In genomic region chr3:96788506-96788905, GRCm38 (mm10) we compare ENCODE assay signal across 22 mouse cellular contexts. TPM values are rescaled to one million over a fixed set of nuclear protein-coding genes. Genes with fewer than 3 reads are reported as not detected.
DNase-seq lines count a peak whose midpoint lies in the region; ATAC-seq and TF ChIP-seq lines count a peak whose summit lies in the region.
"Had no signal": no experiment of that assay in that cellular context is flagged by ENCODE, and none has a peak within 500 bp of the region (broad histone marks: within the 10 kb centered on the region; RNA-seq: fewer than 3 reads in every experiment).

No protein-coding gene starts in this region.

- TF ChIP-seq CTCF in gastrocnemius, adult 2 months (IDR thresholded peaks at IDR 0.05), result no peak
- no peak for TF ChIP-seq CTCF in kidney, adult 2 months (conservative IDR thresholded peaks at IDR 0.05; ENCODE audit: insufficient read depth, insufficient read length, low read depth, low read length)

- peaks cover 4% of the 10 kb centered on the region for H3K36me3 ChIP-seq in kidney, adult 2 months (ENCODE audit: control insufficient read depth, insufficient read depth, low read length)
- peaks cover 71% of the 10 kb centered on the region for H3K36me3 ChIP-seq in kidney, embryonic 15.5 days
- H3K36me3 ChIP-seq in myocyte (ENCODE audit: control insufficient read depth, insufficient read depth), result peaks cover 28% of the 10 kb centered on the region
- peaks cover 68% of the 10 kb centered on the region for H3K36me3 ChIP-seq in hindbrain, embryonic 13.5 days
- H3K36me3 ChIP-seq: stomach, embryonic 15.5 days had no signal

- ATAC-seq in kidney, embryonic 15.5 days (replicated peaks; ENCODE audit: low FRiP score), result no peak
- no peak for ATAC-seq in hindbrain, embryonic 13.5 days (ENCODE audit: low FRiP score)
- ATAC-seq: liver, postnatal 0 days; midbrain, embryonic 15.5 days had no signal

- WGBS in kidney, adult 2 months, result 45% methylated on average over 8 of the region's 8 CpGs
- WGBS in kidney, embryonic 15.5 days, result 89% methylated on average over 8 of the region's 8 CpGs
- 88% methylated on average over 8 of the region's 8 CpGs for WGBS in hindbrain, embryonic 13.5 days

- DNase-seq in gastrocnemius, adult 2 months, result peak; percentile 73
- DNase-seq in gastrocnemius, postnatal 36 days, result no peak
- DNase-seq in kidney, adult 2 months, result peak; percentile 77
- peak; percentile 58 for DNase-seq in kidney, adult 9 months
- no peak for DNase-seq in adrenal gland, postnatal 25 days
- DNase-seq: cerebellum, adult 8-10 months; liver, postnatal 0 days; lung, postnatal 14 days; thymus, adult 18-20 months had no signal

- no peak for TF ChIP-seq POLR2A in kidney, adult 2 months (IDR thresholded peaks at IDR 0.05; ENCODE audit: low read depth, low read length)
- TF ChIP-seq POLR2A in myocyte (IDR thresholded peaks at IDR 0.05; ENCODE audit: insufficient read length, low read depth), result no peak

- intact Hi-C loops in gastrocnemius, adult 2 months (cut with DNase I), result no loop called here
- intact Hi-C loops in gastrocnemius, postnatal 36 days (cut with DNase I), result loop anchor here (5.0 kb wide), 1 partner anchor 46 kb away; no protein-coding TSS in a partner anchor

- no peak overlapping the region for H3K4me2 ChIP-seq in kidney, embryonic 15.5 days
- no peak overlapping the region for H3K4me2 ChIP-seq in myocyte (ENCODE audit: low read depth)
- no peak overlapping the region for H3K4me2 ChIP-seq in hindbrain, embryonic 13.5 days
- H3K4me2 ChIP-seq: heart, embryonic 15.5 days; midbrain, embryonic 15.5 days; stomach, embryonic 15.5 days had no signal

- H3K9me3 ChIP-seq in kidney, embryonic 15.5 days (replicated peaks), result no peaks in the 10 kb centered on the region
- no peaks in the 10 kb centered on the region for H3K9me3 ChIP-seq in hindbrain, embryonic 13.5 days
- H3K9me3 ChIP-seq: embryonic facial prominence, embryonic 10.5 days; heart, embryonic 15.5 days; limb, embryonic 10.5 days; midbrain, embryonic 15.5 days; stomach, embryonic 15.5 days had no signal

- H3K27ac ChIP-seq in gastrocnemius, adult 2 months, result peak overlapping the region; percentile 29; the same call in 1 of the 2 replicates
- H3K27ac ChIP-seq in kidney, adult 2 months (ENCODE audit: insufficient read depth, low read depth, low read length), result peak overlapping the region; percentile 52; the same call in 1 of the 2 replicates
- H3K27ac ChIP-seq in kidney, embryonic 15.5 days, result no peak overlapping the region
- H3K27ac ChIP-seq in hindbrain, embryonic 13.5 days, result no peak overlapping the region
- H3K27ac ChIP-seq: embryonic facial prominence, embryonic 10.5 days; heart, embryonic 15.5 days; left cerebral cortex, adult 2 months; limb, embryonic 10.5 days; midbrain, embryonic 15.5 days; stomach, embryonic 15.5 days had no signal

- no peaks in the 10 kb centered on the region for H3K27me3 ChIP-seq in kidney, adult 2 months (replicated peaks; ENCODE audit: control insufficient read depth, insufficient read depth, low read length)
- no peaks in the 10 kb centered on the region for H3K27me3 ChIP-seq in kidney, embryonic 15.5 days
- no peaks in the 10 kb centered on the region for H3K27me3 ChIP-seq in myocyte (ENCODE audit: control insufficient read depth, insufficient read depth, insufficient read length)
- no peaks in the 10 kb centered on the region for H3K27me3 ChIP-seq in hindbrain, embryonic 13.5 days
- H3K27me3 ChIP-seq: heart, embryonic 15.5 days; midbrain, embryonic 15.5 days; stomach, embryonic 15.5 days had no signal

- H3K4me3 ChIP-seq in gastrocnemius, adult 2 months, result no peak overlapping the region
- H3K4me3 ChIP-seq in kidney, adult 2 months (ENCODE audit: insufficient read depth, low read depth, low read length), result no peak overlapping the region
- no peak overlapping the region for H3K4me3 ChIP-seq in kidney, embryonic 15.5 days (replicated peaks)
- no peak overlapping the region for H3K4me3 ChIP-seq in myocyte
- H3K4me3 ChIP-seq in hindbrain, embryonic 13.5 days, result no peak overlapping the region
- H3K4me3 ChIP-seq: embryonic facial prominence, embryonic 10.5 days; heart, embryonic 15.5 days; left cerebral cortex, adult 2 months; limb, embryonic 10.5 days; midbrain, embryonic 15.5 days; stomach, embryonic 15.5 days had no signal

- H3K79me2 ChIP-seq in myocyte (ENCODE audit: control insufficient read depth, insufficient read depth), result no peaks in the 10 kb centered on the region

- H3K4me1 ChIP-seq in kidney, adult 2 months (ENCODE audit: control insufficient read depth, insufficient read depth, low read length), result peaks cover 7% of the 10 kb centered on the region; the same call in 1 of the 2 replicates
- H3K4me1 ChIP-seq in kidney, embryonic 15.5 days, result no peaks in the 10 kb centered on the region
- no peaks in the 10 kb centered on the region for H3K4me1 ChIP-seq in hindbrain, embryonic 13.5 days (replicated peaks)
- H3K4me1 ChIP-seq: embryonic facial prominence, embryonic 10.5 days; heart, embryonic 15.5 days; limb, embryonic 10.5 days; midbrain, embryonic 15.5 days; stomach, embryonic 15.5 days had no signal

- H3K9ac ChIP-seq in kidney, embryonic 15.5 days, result no peak overlapping the region
- no peak overlapping the region for H3K9ac ChIP-seq in hindbrain, embryonic 13.5 days
- H3K9ac ChIP-seq: heart, embryonic 15.5 days; liver, postnatal 0 days; midbrain, embryonic 15.5 days; stomach, embryonic 15.5 days had no signal

- no peak overlapping the region for H3ac ChIP-seq in myocyte (ENCODE audit: control insufficient read depth, insufficient read length)

TF ChIP-seq in myocyte, 11 proteins besides CTCF, POLR2A, EP300 and RAD21:
- TF ChIP-seq POLR2AphosphoS2 (IDR thresholded peaks at IDR 0.05; ENCODE audit: insufficient read length, low read depth), result no peak
- no peak for TF ChIP-seq TCF3 (IDR thresholded peaks at IDR 0.05; ENCODE audit: insufficient read length, low read depth)
- no peak for TF ChIP-seq MAX (IDR thresholded peaks at IDR 0.05; ENCODE audit: low read depth)
- TF ChIP-seq MYOD1 (IDR thresholded peaks at IDR 0.05; ENCODE audit: control insufficient read depth in 1 of 3, insufficient read length in 2 of 3, low read depth in 2 of 3), result peak; percentile 13 to 72 (median 39)
- TF ChIP-seq CEBPB (IDR thresholded peaks at IDR 0.05; ENCODE audit: insufficient read depth, poor library complexity, severe bottlenecking), result no peak
- peak; percentile 66 to 87 (median 74) for TF ChIP-seq MYOG (IDR thresholded peaks at IDR 0.05; ENCODE audit: control insufficient read depth in 1 of 3, insufficient read depth in 1 of 3, insufficient read length in 2 of 3, low read depth in 2 of 3)
- TF ChIP-seq E2F4 (IDR thresholded peaks at IDR 0.05; ENCODE audit: insufficient read depth), result no peak

RNA-seq across cellular contexts. Expression of gene Pdzk1, which starts 40.6 kb away (rescaled TPM):
- total RNA-seq in gastrocnemius, adult 2 months (2021), result not detected
- total RNA-seq in gastrocnemius, postnatal 36 days (2021), result not detected
- 343 and 414 TPM in 2 replicates for polyA plus RNA-seq in kidney, adult 2 months (2012; rRNA removed)
- 125 and 138 TPM in 2 replicates for polyA plus RNA-seq in kidney, embryonic 15.5 days (2015; fragmentation: Nextera tagmentation; extraction: Ambion mirVana)
- 0.08 TPM for polyA plus RNA-seq in myocyte (2012; fragmentation: generic; extraction: Trizol)
- 1.00 TPM in 1 of 2 replicates, not detected in the other for total RNA-seq in adrenal gland, postnatal 25 days (2021)
- not detected in 2 replicates for polyA plus RNA-seq in hindbrain, embryonic 13.5 days (2015; fragmentation: Nextera tagmentation; extraction: Ambion mirVana)
- total RNA-seq: megakaryocyte-erythroid progenitor cell, adult 5-6 weeks had no signal
- polyA plus RNA-seq: forebrain, embryonic 11.5 days; heart, embryonic 15.5 days; limb, embryonic 10.5 days had no signal

RNA-seq across cellular contexts. Expression of gene Cd160, which starts 40.6 kb away (rescaled TPM):
- total RNA-seq in gastrocnemius, adult 2 months (2021), result not detected
- not detected for total RNA-seq in gastrocnemius, postnatal 36 days (2021)
- polyA plus RNA-seq in kidney, adult 2 months (2012; rRNA removed), result 0.08 and 0.33 TPM in 2 replicates
- polyA plus RNA-seq in kidney, embryonic 15.5 days (2015; fragmentation: Nextera tagmentation; extraction: Ambion mirVana), result 0.09 and 0.16 TPM in 2 replicates
- 0.06 TPM for polyA plus RNA-seq in myocyte (2012; fragmentation: generic; extraction: Trizol)
- total RNA-seq in adrenal gland, postnatal 25 days (2021), result not detected in 2 replicates
- 0.19 and 0.30 TPM in 2 replicates for polyA plus RNA-seq in hindbrain, embryonic 13.5 days (2015; fragmentation: Nextera tagmentation; extraction: Ambion mirVana)
- total RNA-seq: common myeloid progenitor, adult 5-6 weeks; layer of hippocampus, adult 18-20 months; left cerebral cortex, adult 2 months had no signal
- polyA plus RNA-seq: forebrain, embryonic 11.5 days had no signal

Comparison
In these comparisons a context has a peak if more than half of its experiments do, and no peak if none do; other contexts are left out.
1. DNase-seq: peak in gastrocnemius, adult 2 months (single experiment), kidney, adult 2 months (single experiment) and kidney, adult 9 months (single experiment); none in gastrocnemius, postnatal 36 days (0 of 2) and adrenal gland, postnatal 25 days (single experiment).
2. H3K27ac ChIP-seq: peak in gastrocnemius, adult 2 months (single experiment) and kidney, adult 2 months (single experiment); none in kidney, embryonic 15.5 days (single experiment) and hindbrain, embryonic 13.5 days (single experiment).
3. RNA of gene Pdzk1, which starts 40.6 kb away (polyA plus RNA-seq): 343 to 414 TPM in kidney, adult 2 months and 125 to 138 TPM in kidney, embryonic 15.5 days; 0.08 TPM in myocyte (single experiment) and not detected in hindbrain, embryonic 13.5 days; every median in the first group is over 100 times any median in the second.